Mouse (Mus musculus) lung, postnatal 0 days (tissue): Measurements from ENCODE around the gene Gm11549. TPM values are rescaled to one million over a fixed set of nuclear protein-coding genes. Genes with fewer than 3 reads are reported as not detected.
A peak's percentile ranks its signal among the peaks of the same experiment; 100 is the strongest.

Experiments used
- ATAC-seq: fragments of 200-750 bp; cut with Nextera tagmentation; 2 replicates; pipeline ENCODE4 v1.8.0; 2017; ENCODE audit warnings: moderate library complexity
- DNase-seq: peaks from one replicate; pipeline ENCODE4 v3.0.0-alpha.2; 2016; ENCODE audit warnings: low spot score
- H3K27ac ChIP-seq: fragments of 300-500 bp; sonication (generic); 2 replicates; pipeline ENCODE4 v1.5.1; 2014; ENCODE audit warnings: antibody characterized with exemption, mild to moderate bottlenecking, low read length, mixed read lengths
- H3K27me3 ChIP-seq: fragments of 300-500 bp; sonication (generic); replicated peaks from 2 replicates; pipeline ENCODE4 v1.6.1; 2014; ENCODE audit warnings: low read length, mixed read lengths; ENCODE audit not compliant: insufficient read depth
- H3K36me3 ChIP-seq: fragments of 300-500 bp; sonication (generic); 2 replicates; pipeline ENCODE4 v1.6.1; 2014; ENCODE audit warnings: low read length, mixed read lengths; ENCODE audit not compliant: insufficient read depth
- H3K4me1 ChIP-seq: fragments of 300-500 bp; sonication (generic); 2 replicates; pipeline ENCODE4 v1.6.1; 2014; ENCODE audit warnings: antibody characterized with exemption, low read depth, low read length, mixed read lengths; ENCODE audit not compliant: insufficient read depth
- H3K4me2 ChIP-seq: fragments of 300-500 bp; sonication (generic); replicated peaks from 2 replicates; pipeline ENCODE4 v1.6.1; 2014; ENCODE audit warnings: low read depth, mild to moderate bottlenecking, low read length, moderate library complexity, mixed read lengths
- H3K4me3 ChIP-seq: fragments of 300-500 bp; sonication (generic); 2 replicates; pipeline ENCODE4 v1.5.1; 2014; ENCODE audit warnings: low read depth, low read length
- H3K9ac ChIP-seq: fragments of 300-500 bp; sonication (generic); replicated peaks from 2 replicates; pipeline ENCODE4 v1.6.1; 2014; ENCODE audit warnings: low read depth, mild to moderate bottlenecking
- H3K9me3 ChIP-seq: fragments of 300-500 bp; sonication (generic); 2 replicates; pipeline ENCODE4 v1.6.1; 2016; ENCODE audit warnings: low read length, mixed read lengths
- CTCF ChIP-seq: IDR thresholded peaks from 2 replicates; pipeline ENCODE4 v1.5.1; 2016; ENCODE audit warnings: antibody characterized with exemption, mild to moderate bottlenecking
- EP300 ChIP-seq: IDR thresholded peaks from 2 replicates; pipeline ENCODE4 v1.6.1; 2016; ENCODE audit warnings: antibody characterized with exemption, mild to moderate bottlenecking, control low read depth
- WGBS: fragments of 180-500 bp; shearing (Covaris S2); extraction: QIAGEN DNeasy Blood & Tissue Kit; methylation state at CpG from one replicate; pipeline ENCODE4 v1.1.7; 2014; 5-methylcytosine and 5-hydroxymethylcytosine counted together
- polyA plus RNA-seq: library from polyadenylated mRNA; unstranded; fragments of >200 nt; fragmentation: Nextera tagmentation; extraction: Ambion mirVana; gene quantifications from 2 replicates; pipeline ENCODE4 v1.2.1, GENCODE M21; 2015

The Gm11549 gene
- polyA plus RNA-seq, 1 experiment from 2014 or later = not detected

DNA sequence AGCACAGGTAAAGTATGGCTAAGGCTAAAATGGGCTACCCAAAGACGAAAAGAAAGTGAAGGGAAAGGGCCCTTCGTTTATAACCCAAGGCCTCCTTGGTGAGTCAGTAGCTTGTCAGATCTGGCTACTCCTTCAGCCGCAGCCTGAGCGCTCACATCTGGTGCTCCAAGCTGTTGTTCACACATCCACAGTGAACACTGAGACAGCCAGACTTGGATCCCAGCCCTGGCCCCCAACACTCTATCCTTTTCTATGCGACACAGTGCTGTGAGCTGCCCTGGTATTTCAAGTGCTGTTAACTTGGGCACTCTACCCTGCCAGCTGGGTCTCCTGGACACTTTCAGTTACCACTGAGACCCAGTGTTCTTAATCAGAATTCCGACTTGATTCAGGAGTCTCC, 8.7 kb upstream of the Gm11549 start:
- TF ChIP-seq EP300 (no peak), CTCF (no peak)
- Histone ChIP-seq H3K27ac (no peak overlapping the region; the same call in 1 of the 2 replicates), H3K9me3 (no peaks in the 10 kb centered on the region), H3K36me3 (no peaks in the 10 kb centered on the region), H3K27me3 (no peaks in the 10 kb centered on the region), H3K4me1 (peaks cover 15% of the 10 kb centered on the region; the same call in 1 of the 2 replicates), H3K4me2 (0 out of 2 replicates have a peak overlapping the region, but pooled peaks have one; percentile 6), H3K4me3 (no peak overlapping the region), H3K9ac (no peak overlapping the region)
- 34% methylated on average over 6 of the region's 6 CpGs for WGBS
- ATAC-seq = peak; percentile 87
- DNase-seq = peak; percentile 81

GRCm38 (mm10) chr3:36524466-36524865, 2.9 kb upstream of the Gm11549 start:
- peaks cover 10% of the 10 kb centered on the region; the same call in 1 of the 2 replicates for H3K27me3 ChIP-seq
- H3K4me2 ChIP-seq = no peak overlapping the region
- DNase-seq = no peak
- ATAC-seq = no peak
- H3K36me3 ChIP-seq = no peaks in the 10 kb centered on the region
- peaks cover 4% of the 10 kb centered on the region; the same call in 1 of the 2 replicates for H3K4me1 ChIP-seq
- no peak overlapping the region for H3K9ac ChIP-seq
- WGBS = 48% methylated on average over 3 of the region's 3 CpGs
- TF ChIP-seq EP300 = no peak
- TF ChIP-seq CTCF = no peak
- H3K4me3 ChIP-seq = no peak overlapping the region
- no peak overlapping the region for H3K27ac ChIP-seq
- H3K9me3 ChIP-seq = no peaks in the 10 kb centered on the region

DNA sequence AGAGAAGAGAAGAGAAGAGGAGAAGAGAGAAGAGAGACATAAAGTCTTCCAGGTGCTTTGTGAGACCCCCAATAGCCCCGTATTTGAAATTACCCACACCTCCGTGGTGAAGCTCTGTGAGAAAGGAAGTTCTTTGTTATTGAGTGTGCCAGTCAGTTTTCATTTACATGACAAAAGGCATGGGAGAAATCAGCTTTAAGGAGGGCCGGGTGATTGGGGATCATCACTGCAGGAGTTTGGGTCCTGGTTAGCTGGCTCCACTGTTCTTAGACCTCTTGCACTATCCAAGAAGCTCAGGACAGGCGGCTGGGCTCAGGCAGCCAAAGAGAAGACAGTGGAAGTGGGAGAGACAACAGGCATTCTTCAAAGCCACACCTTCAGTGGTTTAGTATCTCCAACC, 524 bp upstream of the Gm11549 start:
- no peaks in the 10 kb centered on the region for H3K36me3 ChIP-seq
- H3K27ac ChIP-seq = no peak overlapping the region
- TF ChIP-seq CTCF (no peak), EP300 (no peak)
- H3K9me3 ChIP-seq = no peaks in the 10 kb centered on the region
- H3K4me1 ChIP-seq = peaks cover 4% of the 10 kb centered on the region; the same call in 1 of the 2 replicates
- peaks cover 13% of the 10 kb centered on the region; the same call in 1 of the 2 replicates for H3K27me3 ChIP-seq
- H3K9ac ChIP-seq = no peak overlapping the region
- DNase-seq (no peak), ATAC-seq (no peak)
- H3K4me2 ChIP-seq = no peak overlapping the region
- no peak overlapping the region for H3K4me3 ChIP-seq
- 13% methylated on average over 4 of the region's 4 CpGs for WGBS

- no peaks in the 10 kb centered on the region for H3K36me3 ChIP-seq
- H3K27me3 ChIP-seq = peaks cover 11% of the 10 kb centered on the region; the same call in 1 of the 2 replicates
- DNase-seq (no peak), ATAC-seq (no peak)
- no peak overlapping the region for H3K4me2 ChIP-seq
- peaks cover 3% of the 10 kb centered on the region; the same call in 1 of the 2 replicates for H3K4me1 ChIP-seq
- H3K9me3 ChIP-seq = no peaks in the 10 kb centered on the region
- no peak overlapping the region for H3K4me3 ChIP-seq
- TF ChIP-seq CTCF (no peak), EP300 (no peak)
- 82% methylated on average over 9 of the region's 9 CpGs for WGBS
- H3K9ac ChIP-seq = no peak overlapping the region
- H3K27ac ChIP-seq = no peak overlapping the region
Measured at GRCm38 (mm10) chr3:36516196-36516595, 5.4 kb downstream of the Gm11549 start.

- Histone ChIP-seq H3K9me3 (no peaks in the 10 kb centered on the region), H3K27ac (no peak overlapping the region), H3K9ac (no peak overlapping the region), H3K4me2 (no peak overlapping the region), H3K4me3 (no peak overlapping the region), H3K27me3 (no peaks in the 10 kb centered on the region), H3K4me1 (no peaks in the 10 kb centered on the region), H3K36me3 (no peaks in the 10 kb centered on the region)
- TF ChIP-seq CTCF = no peak
- TF ChIP-seq EP300 = no peak
- DNase-seq (no peak), ATAC-seq (no peak)
- WGBS = 83% methylated on average over 6 of the region's 6 CpGs
Measured at GRCm38 (mm10) chr3:36511491-36511890, 10.1 kb downstream of the Gm11549 start.

GRCm38 (mm10) chr3:36505809-36506735, 15.5 kb downstream of the Gm11549 start:
- TF ChIP-seq CTCF (no peak), EP300 (no peak)
- no peaks in the 10 kb centered on the region for H3K9me3 ChIP-seq
- H3K4me3 ChIP-seq = no peak overlapping the region
- no peak for ATAC-seq
- no peak overlapping the region for H3K9ac ChIP-seq
- H3K4me2 ChIP-seq = no peak overlapping the region
- no peaks in the 10 kb centered on the region for H3K27me3 ChIP-seq
- no peaks in the 10 kb centered on the region for H3K36me3 ChIP-seq
- no peak overlapping the region for H3K27ac ChIP-seq
- 62% methylated on average over 10 of the region's 10 CpGs for WGBS
- DNase-seq = no peak
- H3K4me1 ChIP-seq = no peaks in the 10 kb centered on the region
